Mouse (Mus musculus): ENCODE measurements around the gene Bnip2.

Gene Bnip2

DNA sequence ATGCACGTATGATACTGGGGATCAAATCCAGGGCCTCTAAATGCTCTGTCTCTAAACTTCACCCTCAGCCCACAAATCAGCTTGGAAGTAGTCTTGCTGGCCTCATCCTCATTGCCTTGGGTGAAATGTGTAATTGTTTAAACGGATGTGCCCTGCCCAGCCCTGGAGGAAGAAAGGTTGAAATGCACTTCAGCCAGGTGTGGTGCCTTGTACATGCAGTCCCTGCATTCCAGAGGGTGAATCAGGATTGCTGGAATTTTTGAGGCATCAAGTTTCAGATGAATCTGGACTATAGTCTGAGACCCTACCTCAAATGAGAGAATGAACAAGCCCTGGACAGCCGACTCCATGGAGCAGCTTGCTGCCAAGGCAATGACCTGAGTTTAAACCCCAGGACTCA, 58.6 kb downstream of the Bnip2 start:
- in situ Hi-C loops (cut with MboI, MseI) = no loop called here

DNA sequence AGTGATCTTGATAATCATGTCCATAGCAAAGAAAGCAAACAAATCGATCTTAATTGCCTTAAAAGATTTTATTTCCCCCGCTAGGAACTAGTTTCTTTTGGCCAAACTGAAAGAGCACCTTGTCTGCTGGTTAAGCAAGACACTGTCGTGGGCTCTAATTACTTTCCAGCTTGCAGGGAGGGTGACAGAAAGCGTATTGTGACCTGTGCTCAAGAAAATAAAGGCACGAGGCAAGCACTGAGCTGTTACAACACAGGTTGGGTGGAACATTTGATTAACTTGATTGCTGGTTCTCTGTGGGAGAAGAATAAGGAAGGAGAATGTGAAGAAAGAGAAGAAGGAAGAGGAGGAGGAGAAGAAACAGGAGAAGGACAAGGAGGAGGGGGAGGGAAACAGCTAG, 59.0 kb downstream of the Bnip2 start:
- in situ Hi-C loops (cut with MboI, MseI) = no loop called here

DNA sequence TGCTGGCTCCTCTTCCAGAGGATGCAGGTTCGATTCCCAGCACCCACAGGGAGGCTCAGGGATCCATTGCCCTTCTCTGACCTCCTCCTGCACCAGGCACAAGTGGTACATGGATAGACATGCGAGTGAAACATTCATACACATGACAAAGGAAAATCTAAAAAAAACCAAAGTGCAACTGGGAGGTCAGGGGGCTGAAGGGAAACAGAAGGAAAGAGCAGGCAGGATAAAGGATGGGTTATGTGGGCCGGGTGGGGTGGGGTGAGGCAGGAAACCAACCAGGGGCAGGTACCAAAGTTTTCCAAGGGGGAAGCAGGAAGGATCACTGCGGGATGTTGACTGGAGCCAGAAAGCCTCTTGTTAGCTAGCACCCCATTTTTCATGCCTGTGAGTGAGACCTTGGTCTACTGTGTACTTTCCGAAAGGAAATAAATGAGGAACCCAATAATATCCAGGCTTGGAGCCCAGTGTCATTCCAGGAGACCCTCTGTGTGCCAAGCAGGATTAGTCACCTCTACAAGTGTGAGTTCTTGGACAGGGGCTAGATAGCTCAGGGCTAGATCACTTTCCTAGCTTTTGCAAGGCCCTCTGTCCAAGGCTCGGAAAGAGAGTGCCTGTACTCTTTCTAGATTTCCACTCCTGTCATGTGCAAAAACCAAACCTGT, 59.6 kb downstream of the Bnip2 start:
- in situ Hi-C loops (cut with MboI, MseI) = no loop called here

DNA sequence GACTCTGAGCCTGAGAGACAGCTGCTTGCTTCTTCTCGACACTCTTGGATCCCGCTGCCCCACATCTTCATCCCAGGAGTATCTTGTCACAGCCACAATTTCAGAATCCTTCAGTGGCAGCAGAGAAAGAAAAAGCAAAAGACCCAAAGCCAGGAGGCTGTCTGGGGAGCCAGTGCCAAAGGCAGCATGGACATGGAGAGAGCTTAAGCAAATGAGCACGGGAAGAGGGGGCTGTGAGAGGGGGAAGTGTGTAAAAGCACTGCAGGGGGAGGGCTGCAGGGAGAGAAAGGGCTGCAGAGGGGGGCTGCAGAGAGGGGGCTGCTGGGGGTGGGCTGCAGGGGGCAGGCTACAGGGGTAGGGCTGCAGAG, 60.1 kb downstream of the Bnip2 start:
- in situ Hi-C loops (cut with MboI, MseI) = no loop called here

DNA sequence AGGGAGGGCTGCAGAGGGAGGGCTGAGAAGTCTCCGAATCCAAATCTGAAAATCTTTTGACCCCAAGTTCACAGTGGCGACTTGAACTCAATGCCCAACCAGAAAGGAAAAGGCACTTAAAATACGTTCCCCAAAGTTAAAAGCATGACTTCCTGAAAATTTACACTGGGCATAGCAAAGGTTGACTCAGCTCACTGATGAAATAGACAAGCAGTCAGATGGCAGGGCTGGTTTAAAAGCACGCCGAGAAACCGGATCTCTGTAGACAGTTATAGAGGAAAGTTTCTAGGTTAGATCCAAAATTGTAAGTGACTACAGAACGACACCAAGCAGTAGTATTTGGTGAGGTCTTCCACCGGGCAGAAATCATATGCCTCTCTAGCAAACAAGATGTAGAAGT, 60.6 kb downstream of the Bnip2 start:
- in situ Hi-C loops (cut with MboI, MseI) = no loop called here

DNA sequence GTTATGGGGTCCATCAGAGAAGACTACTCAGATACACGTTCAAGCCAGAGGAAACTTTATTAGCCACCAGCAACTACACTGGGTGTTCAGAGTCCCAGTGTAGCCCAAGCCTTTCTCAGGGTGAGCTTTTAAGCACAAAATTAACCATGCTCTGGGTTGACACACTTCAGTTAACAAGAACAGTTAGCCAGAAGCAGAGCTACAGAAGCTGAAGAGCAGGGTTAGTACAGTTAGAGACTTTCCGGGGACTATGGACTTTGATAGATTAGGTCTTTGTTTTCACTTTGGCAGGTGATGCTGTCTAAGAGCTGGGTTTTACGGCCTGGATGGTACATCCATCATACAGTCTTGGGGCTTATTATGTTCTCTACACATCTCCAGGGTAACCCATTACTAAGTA, 63.5 kb downstream of the Bnip2 start:
- in situ Hi-C loops (cut with MboI, MseI) = no loop called here

DNA sequence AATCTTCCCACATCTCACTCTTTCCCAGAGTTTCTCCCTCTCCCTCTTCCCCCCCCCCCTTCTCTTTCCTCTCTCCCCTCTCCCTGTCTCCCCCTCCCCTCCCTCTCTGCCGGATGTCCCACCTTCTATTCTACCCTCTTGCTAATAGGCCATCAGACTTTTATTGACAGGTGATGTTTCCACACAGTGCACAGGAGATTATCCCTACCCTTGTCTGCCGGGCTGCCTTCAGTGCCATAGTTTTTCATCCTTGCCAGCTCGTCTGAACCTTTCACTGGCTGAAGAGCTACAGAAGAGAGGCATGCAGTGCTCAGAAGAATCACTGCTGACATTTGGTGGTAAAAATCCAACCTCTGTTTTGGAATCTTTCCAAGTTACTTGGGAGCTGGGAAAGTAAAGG, 64.1 kb downstream of the Bnip2 start:
- in situ Hi-C loops (cut with MboI, MseI) = no loop called here
